Mouse (Mus musculus) hematopoietic stem cell, adult 5-6 weeks (primary cell): Measurements from ENCODE around the gene Tenm3. TPM values are rescaled to one million over a fixed set of nuclear protein-coding genes. Genes with fewer than 3 reads are reported as not detected.

Source experiments
- ATAC-seq, 2 experiments: fragments of 125-278 bp in 1 of 2; replicated peaks in 1 of 2; 2 replicates each; pipeline ENCODE4 v1.8.0; 2016 to 2017; ENCODE audit warnings: inconsistent platforms in 2 of 2, mild to moderate bottlenecking in 2 of 2, moderate number of reproducible peaks in 2 of 2, low read depth in 1 of 2, moderate TSS enrichment in 1 of 2; ENCODE audit not compliant: low FRiP score in 2 of 2, poor library complexity in 2 of 2, severe bottlenecking in 2 of 2, insufficient read depth in 1 of 2, low TSS enrichment in 1 of 2
- total RNA-seq: library from RNA; stranded (forward); fragments of 172-1452, 232-1000 nt; gene quantifications from 2 replicates; pipeline ENCODE4 v1.2.3, GENCODE M21; 2017

Tenm3 gene
- total RNA-seq, 1 experiment from 2014 or later, result not detected

DNA sequence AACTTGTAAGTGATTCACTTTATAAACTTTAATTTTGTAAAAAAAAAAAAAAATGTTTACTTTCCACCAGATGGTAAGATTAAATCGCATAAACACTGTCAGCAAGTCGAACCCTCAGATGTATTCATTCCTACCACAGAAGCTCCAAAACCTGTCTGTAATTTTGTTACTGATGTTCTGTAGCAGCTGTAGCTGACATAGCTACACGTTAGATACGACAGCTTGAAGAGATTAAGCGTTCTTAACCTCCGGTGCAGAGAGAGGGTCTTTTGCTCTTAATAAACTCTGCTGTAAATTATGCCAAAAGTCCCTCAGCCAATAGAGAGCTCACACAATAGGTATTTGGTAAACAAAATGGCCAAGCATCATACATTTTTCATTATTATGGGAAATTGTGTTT lies 23.8 kb downstream of the Tenm3 start:
- ATAC-seq, result no peak

DNA sequence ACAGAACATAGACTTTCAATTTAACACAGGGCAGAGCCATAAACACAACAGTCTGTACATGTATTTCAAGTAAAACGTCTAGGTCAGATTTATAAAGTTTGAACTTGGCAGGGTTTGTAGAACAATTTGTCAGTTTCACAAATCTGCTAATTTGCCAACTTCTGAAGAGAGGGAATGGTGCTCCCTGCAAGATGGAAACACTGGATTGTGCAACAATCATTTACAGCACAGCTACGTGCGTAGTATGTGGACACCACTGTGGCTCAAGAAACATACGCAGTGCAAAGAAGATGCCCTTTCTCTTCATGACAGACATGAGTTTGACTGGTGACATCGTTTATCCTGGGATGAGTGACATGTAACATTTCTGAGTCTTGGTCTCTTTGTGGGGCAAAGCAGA lies 24.4 kb downstream of the Tenm3 start:
- no peak for ATAC-seq

DNA sequence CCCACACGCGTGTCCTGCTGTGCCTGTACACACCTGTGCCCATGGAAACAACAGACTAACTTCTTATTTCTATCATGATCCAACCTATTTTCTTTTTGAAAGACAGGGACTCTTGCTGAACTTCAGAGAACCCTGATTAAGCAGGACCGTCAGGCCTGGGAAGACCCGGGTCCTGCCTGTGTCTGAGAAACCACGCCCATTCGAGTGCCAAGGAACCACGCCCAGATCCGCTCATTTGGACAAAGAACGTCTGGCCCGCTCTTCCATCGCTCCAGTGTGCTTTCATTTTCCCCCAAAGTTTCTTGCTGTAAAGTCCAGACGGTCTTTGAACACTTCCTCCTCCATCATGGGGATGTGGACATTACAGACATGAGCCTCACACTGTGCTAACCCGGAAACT lies 26.8 kb downstream of the Tenm3 start:
- ATAC-seq, result peak in 1 of 2 experiments; percentile 32; a peak in 1 of 4 replicates

DNA sequence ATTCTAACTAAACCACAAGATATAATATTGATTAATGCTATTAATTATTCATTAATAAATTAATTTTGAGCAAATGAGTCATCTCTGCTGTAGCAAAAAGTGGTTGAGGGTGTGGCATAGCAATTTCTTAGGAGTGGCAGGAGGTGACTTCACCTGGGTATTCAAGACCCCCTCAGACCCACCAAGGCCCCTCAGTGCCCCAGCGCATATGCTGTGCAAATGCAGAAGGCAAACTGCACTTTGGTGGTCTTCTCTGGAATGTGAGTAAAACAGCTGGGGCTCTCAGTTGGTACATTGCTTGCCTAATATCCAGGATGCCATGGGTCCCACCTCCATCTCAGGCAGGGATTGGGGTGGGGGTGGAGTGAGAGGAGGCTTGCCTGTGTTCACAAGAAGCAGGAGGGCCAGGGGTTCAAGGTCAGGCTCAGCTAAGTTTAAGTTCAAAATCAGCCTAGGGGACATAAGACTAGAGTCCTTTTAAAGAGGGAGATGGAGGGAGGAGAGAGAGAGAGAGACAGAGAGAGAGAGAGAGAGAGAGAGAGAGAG lies 31.5 kb downstream of the Tenm3 start:
- no peak for ATAC-seq

DNA sequence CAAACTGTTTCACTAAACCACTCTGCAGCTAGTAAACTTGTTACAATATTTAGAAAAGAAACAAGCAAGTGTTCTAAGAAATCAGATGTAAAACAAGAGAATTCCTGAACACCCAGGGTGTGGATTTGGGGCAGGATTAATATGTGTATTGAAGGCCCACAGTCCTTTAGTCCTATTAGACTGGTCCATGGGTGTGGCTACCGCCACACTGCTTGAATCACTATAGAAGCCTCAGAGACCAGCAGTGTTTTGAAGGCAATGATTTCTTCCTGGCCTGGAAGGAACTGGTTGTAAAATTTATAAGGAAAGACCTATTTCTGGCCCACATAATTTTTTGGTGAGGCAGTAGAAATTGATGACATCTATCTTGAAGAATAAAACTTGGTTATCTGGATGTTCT lies 33.1 kb downstream of the Tenm3 start:
- ATAC-seq, result no peak

DNA sequence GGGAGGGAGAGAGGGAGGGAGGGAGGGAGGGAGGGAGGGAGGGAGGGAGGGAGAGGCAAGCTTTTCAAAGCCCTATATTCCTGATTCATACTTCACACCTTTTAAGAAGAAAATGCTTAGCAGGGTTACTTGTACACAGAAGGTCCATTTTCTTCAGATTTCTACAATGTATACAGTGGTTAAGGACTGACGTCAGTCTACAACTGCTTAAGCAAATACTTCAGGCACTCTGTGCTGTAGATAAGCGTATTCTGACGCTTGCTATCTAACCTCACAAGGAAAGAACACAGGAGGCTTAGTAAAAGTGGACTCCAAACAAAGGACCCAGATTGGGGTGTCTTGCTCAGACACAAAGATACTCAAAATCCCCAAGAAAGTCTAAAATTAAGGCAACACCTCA lies 34.6 kb downstream of the Tenm3 start:
- ATAC-seq, result no peak

DNA sequence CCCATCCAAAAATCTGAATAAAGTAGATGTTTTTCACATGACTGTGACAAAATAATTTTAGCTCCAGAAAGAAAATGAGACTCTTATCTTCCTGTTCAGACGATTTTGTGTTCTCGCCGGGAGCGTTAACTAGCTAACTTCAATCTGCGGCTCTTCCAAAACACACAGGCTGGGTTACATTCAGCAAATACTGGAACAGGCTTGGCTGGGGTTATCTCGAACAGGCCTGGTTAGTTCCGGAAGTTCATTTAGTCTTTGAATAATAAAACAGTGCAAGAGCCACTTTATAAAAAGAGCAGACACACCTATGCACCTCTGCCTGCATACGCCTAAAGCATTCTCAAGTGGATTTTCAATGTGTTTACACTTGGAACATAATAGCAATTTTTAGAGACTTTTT lies 40.7 kb downstream of the Tenm3 start:
- no peak for ATAC-seq

DNA sequence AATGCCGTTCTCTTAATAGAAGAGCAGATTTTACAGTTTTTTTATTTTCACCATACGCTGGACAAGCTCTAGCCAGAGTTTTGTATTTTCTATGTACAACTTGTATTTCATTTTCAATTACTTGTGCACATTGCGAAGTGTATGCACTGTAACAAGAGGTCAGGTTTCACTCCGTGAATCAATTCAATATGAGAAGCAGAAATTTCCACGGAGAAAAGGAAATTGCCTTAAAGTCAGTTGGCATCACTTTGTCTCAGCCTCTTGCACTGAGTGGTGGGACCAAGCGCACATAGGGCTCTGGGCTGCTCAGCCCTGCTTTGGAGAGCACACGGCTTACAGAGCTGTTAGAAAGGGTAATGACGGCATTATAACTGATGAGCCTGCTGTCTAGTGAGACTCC lies 41.5 kb downstream of the Tenm3 start:
- ATAC-seq, result no peak

DNA sequence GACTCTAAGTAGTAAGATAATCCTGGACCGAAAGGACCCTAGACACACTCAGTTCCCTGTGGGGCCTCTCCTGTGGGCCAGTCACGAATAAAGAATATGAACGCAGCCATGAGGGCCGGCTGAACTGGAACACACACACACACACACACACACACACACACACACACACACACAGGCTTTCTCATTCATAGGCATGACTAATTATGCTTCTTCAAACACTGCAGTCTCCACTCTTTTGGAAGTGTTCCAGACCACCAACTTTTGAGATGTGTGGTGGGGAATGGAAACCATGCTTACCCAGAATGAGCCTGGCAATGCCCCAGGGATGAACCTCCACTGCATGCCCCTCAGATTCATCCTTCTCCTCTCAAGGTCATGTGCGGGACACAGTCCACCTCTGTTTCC lies 45.8 kb downstream of the Tenm3 start:
- no peak for ATAC-seq

DNA sequence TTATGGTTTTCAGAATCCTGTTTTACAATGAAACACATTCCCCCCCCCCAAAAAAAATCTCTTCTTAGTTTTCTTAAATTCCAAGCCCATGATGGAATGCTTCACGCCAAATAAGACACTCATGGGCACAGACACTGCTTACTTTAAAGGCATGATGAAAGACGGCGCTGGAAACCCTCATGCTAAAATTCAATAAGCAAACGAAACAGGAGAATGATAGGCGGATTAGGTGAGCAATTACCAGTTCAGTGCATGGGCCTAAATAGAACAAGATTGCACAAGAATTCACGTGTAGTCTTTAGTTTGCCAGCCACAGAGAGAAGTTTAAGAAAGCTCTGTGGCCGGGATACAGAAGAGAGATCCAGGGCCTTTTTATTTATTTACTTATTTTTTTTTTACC lies 49.5 kb downstream of the Tenm3 start:
- no peak for ATAC-seq

DNA sequence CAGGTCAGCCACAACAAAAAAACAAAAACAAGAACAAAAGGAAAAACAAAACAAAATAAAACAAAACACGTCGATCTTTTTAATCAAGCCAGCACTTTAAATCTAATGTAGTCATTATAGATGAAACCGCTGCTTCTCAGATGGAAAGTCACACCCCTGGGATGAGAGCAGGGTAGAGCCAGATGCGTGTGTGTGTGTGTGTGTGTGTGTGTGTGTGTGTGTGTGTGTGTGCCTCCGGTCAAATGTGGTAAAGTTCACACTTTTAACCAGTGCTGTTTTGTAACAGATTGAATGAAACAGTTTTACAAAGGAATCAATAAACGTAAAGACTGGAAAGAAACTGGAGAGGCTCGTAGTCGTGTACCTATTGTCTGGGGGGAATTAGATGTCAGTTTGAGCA lies 50.0 kb downstream of the Tenm3 start:
- no peak for ATAC-seq

DNA sequence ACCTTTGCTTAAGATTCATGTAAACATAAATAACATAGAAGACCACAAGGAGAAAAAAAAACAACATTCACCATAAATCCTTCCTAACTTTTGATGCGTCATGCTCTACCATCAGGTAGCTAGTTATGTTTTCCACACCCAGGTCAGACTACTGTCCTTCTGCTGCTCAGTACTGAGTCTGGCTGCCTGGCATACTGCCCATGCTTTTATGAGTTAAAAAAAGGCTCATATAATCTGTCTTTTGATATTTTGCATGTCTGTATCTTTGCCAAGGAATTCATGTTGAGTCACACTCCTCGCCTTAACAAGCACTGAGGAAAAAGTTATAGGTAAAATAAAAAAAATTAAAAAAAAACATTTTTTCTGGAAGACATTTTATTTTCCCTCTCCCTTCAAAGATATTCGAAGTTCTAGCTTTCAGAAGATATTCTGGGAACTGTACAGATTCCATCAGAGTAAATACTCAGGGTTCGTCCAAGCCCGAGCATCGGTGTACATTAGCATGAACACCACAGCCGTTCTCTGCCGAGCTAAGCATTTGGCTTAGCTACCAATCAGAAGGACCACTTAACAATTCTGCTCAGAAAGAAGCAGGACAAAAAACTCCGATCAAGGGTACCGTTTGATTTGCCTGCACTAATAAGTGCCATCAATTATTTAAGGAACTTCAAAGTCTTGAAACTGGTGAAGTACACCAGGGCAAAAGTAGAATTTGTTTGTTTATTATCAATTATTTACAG lies 51.0 kb downstream of the Tenm3 start:
- ATAC-seq, result no peak

DNA sequence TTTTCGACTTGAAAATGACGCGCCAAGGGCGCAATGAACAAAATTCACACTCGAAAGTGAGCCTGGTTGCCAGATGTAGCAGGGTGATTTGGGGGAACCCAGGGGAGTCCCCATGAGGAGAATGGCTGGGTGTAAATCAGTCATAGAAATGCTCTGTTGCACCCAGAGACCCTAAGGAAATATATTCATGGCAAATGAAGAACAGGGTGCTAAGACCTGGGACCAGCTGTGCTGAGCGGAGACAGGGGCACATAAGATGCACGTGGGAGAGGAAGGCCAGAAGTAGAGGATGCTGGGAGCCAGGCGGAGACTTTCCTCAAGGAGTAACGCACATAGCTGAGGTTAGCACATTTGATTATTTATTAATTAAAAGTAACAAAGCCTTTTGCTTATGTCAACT lies 60.4 kb downstream of the Tenm3 start:
- ATAC-seq, result no peak

DNA sequence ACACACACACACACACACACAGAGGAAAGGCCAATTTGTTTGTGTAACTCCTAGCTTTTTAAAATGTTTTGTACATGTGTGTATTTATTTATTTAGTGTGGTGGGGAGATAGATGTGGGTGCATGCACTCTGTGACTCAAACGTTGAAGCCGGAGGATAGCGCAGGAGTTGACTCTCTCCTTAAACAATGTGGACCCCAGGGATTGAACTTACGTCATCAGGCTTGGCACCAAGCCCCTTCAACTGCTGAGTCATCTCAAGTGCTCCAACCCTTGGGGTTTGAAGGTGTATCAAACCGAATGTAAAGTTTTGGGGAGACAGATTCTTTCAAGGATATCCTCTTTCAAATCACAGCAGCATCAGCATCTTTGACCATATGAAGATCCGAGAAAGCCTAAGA lies 63.1 kb downstream of the Tenm3 start:
- ATAC-seq, result no peak

DNA sequence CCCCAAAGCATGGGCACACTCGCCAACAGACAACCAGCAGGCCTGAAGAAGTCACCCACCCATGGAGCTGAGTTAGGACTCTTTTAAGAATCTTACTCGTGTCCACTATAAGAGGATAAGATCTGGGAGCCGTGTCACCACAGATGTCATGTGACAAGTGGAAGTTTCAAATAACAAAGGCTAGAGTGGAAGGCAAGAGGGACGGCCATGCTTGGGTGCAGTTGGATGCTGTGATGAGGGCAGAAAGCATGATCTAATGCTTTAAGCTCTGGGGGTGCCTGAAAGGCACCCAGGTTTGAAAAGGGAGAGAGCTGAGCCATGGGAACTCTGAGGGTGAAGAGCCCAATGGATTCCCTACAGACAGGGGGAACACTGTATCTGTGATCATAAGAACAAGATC lies 64.6 kb downstream of the Tenm3 start:
- no peak for ATAC-seq

DNA sequence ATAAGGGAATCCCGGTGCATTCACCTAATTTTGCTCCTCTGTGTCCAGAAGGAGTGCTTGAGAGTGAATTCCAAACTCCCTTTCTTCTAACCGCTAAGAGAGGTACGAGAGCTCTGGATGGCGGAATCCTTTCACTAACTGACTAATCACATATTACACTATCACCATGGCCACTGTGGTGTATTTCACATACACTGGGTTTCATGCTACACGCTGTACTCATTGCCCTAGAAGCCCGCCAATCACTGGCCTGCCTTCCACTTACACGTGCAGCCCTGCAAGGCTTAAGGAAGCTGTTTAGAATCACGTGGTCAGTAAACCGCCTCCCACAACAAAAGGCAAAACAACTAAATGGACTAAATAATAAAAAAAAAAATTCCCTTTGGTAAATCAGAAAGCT lies 67.7 kb downstream of the Tenm3 start:
- no peak for ATAC-seq

DNA sequence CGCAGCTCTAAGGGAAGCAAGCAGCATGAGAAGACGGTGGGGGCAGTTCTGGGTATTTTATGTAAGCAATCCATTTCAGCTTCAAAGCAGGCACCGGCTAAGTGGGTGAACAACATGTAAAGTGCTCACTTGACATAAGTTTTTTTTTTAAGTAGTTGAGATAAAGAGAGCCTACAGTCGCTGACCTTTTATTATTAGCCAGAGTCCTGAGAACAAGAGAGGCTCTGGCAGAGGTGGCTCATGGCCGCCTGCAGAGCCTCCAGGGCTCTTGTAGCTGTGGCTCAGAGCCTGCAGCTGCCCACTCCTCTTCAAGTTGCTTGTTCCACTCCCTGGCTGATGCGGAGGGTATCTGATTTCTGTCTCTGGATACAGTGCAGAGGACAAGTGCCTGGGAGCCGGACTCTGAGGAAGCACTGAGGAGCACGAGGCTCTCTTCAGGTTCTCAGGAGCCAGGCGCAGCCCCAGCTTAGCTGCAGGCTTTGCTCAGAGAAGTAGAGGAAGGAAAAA lies 68.2 kb downstream of the Tenm3 start:
- no peak for ATAC-seq

DNA sequence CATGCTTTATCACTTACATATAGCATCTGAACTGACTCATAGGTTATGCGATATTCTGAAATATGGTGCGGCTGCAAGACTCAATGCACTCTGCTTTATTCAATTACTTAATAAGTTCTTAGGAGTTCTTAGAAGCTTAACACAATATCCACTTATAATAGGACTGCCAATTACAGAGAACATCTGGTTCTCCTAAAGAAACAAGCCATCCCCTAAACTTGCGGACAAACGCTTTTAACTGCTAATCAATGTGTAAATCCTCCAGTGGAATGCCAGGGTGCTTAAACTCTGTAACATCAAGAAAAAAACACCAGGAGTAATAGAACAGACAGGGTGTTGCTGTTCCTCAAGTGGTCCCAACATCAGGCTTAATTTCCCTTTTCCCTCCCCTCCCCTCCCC lies 68.9 kb downstream of the Tenm3 start:
- ATAC-seq, result no peak

DNA sequence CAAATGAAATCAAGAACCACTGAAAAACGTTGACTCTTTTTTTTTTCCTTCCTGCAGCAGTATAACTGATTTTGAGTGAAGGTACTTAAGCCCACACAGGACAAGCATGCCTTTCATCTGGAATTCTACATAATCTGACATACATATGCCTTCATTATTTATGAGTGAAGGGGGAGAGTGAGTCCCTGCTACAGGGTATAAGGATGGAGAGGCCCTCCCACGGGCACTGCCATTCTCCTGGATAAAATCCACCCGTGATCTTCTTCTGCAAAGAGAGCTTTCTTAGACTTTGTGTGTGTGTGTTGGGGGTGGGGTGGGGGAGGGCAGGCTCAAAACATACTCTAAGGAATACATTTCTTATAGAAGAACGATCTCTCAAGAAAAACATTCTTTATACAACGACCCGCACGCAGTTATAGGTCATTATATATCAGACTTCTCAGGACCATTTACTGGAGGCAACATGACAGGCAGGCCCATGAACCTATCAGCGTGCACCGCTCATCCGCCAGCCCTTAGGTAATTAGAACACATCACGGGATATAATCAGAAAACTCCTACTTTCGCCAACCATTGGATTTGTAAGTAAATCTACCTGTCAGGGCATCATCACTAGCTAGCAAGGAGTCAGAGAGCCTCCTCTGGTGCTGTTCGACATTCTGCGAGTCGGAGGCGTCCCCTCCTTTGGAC lies 77.1 kb downstream of the Tenm3 start:
- no peak for ATAC-seq
